In genomic region chr17:86035146-86035545, GRCm38 (mm10) we compare ENCODE assay signal across 20 mouse cellular contexts.
DNase-seq lines count a peak whose midpoint lies in the region; ATAC-seq and TF ChIP-seq lines count a peak whose summit lies in the region.
"Had no signal": no experiment of that assay in that cellular context is flagged by ENCODE, and none has a peak within 500 bp of the region (broad histone marks: within the 10 kb centered on the region; RNA-seq: fewer than 3 reads in every experiment).

No protein-coding gene starts in this region.

- no peak overlapping the region for H3K27ac ChIP-seq in kidney, embryonic 16.5 days (ENCODE audit: low read length)
- no peak overlapping the region for H3K27ac ChIP-seq in embryonic facial prominence, embryonic 11.5 days (replicated peaks; ENCODE audit: low read depth, low read length)
- no peak overlapping the region for H3K27ac ChIP-seq in forebrain, postnatal 0 days (ENCODE audit: low read depth, low read length)
- H3K27ac ChIP-seq: heart, embryonic 13.5 days; hindbrain, embryonic 15.5 days; intestine, embryonic 15.5 days; layer of hippocampus, adult 2 months; liver, embryonic 14.5 days; midbrain, embryonic 13.5 days; neural tube, embryonic 13.5 days had no signal

- no peak for ATAC-seq in kidney, embryonic 16.5 days (ENCODE audit: low FRiP score, low TSS enrichment)
- ATAC-seq in embryonic facial prominence, embryonic 11.5 days (replicated peaks; ENCODE audit: insufficient number of reproducible peaks, low FRiP score, low TSS enrichment, low read depth) = no peak
- no peak for ATAC-seq in forebrain, postnatal 0 days
- ATAC-seq: intestine, embryonic 15.5 days; midbrain, embryonic 13.5 days; Patski had no signal

- no peak overlapping the region for H3K4me2 ChIP-seq in kidney, embryonic 16.5 days (replicated peaks; ENCODE audit: low read depth, low read length)
- no peak overlapping the region for H3K4me2 ChIP-seq in embryonic facial prominence, embryonic 11.5 days (ENCODE audit: low read depth, low read length)
- no peak overlapping the region for H3K4me2 ChIP-seq in forebrain, postnatal 0 days (ENCODE audit: low read depth)
- H3K4me2 ChIP-seq: heart, embryonic 13.5 days; hindbrain, embryonic 15.5 days; intestine, embryonic 15.5 days; midbrain, embryonic 13.5 days; neural tube, embryonic 13.5 days had no signal

- no peaks in the 10 kb centered on the region for H3K9me3 ChIP-seq in kidney, embryonic 16.5 days (ENCODE audit: low read length)
- no peaks in the 10 kb centered on the region for H3K9me3 ChIP-seq in embryonic facial prominence, embryonic 11.5 days (replicated peaks; ENCODE audit: control insufficient read depth, low read length)
- H3K9me3 ChIP-seq in forebrain, postnatal 0 days (ENCODE audit: low read length) = no peaks in the 10 kb centered on the region
- H3K9me3 ChIP-seq: heart, embryonic 13.5 days; hindbrain, embryonic 15.5 days; intestine, embryonic 15.5 days; midbrain, embryonic 13.5 days; neural tube, embryonic 13.5 days had no signal

- no peak for TF ChIP-seq CTCF in forebrain, postnatal 0 days (IDR thresholded peaks at IDR 0.05; ENCODE audit: low read depth)

- intact Hi-C loops in left cerebral cortex, postnatal 36 days (cut with DNase I) = no loop called here

- peaks cover 7% of the 10 kb centered on the region; the same call in 1 of the 2 replicates for H3K4me1 ChIP-seq in kidney, embryonic 16.5 days (ENCODE audit: insufficient read depth, low read length)
- peaks cover 3% of the 10 kb centered on the region for H3K4me1 ChIP-seq in embryonic facial prominence, embryonic 11.5 days (ENCODE audit: control insufficient read depth, insufficient read depth, low read length)
- no peaks in the 10 kb centered on the region for H3K4me1 ChIP-seq in forebrain, postnatal 0 days (ENCODE audit: insufficient read depth)
- H3K4me1 ChIP-seq: midbrain, embryonic 13.5 days had no signal

- H3K9ac ChIP-seq in kidney, embryonic 16.5 days (replicated peaks; ENCODE audit: low read length) = no peak overlapping the region
- no peak overlapping the region for H3K9ac ChIP-seq in embryonic facial prominence, embryonic 11.5 days (replicated peaks; ENCODE audit: low read length)
- H3K9ac ChIP-seq in forebrain, postnatal 0 days = no peak overlapping the region
- H3K9ac ChIP-seq: heart, embryonic 13.5 days; hindbrain, embryonic 15.5 days; intestine, embryonic 15.5 days; liver, embryonic 14.5 days; midbrain, embryonic 13.5 days; neural tube, embryonic 13.5 days had no signal

- no peak overlapping the region for H3K4me3 ChIP-seq in kidney, embryonic 16.5 days (ENCODE audit: low read length)
- H3K4me3 ChIP-seq in embryonic facial prominence, embryonic 11.5 days (ENCODE audit: low read depth, low read length) = no peak overlapping the region
- no peak overlapping the region for H3K4me3 ChIP-seq in forebrain, postnatal 0 days (ENCODE audit: low read depth, low read length)
- H3K4me3 ChIP-seq: heart, embryonic 13.5 days; hindbrain, embryonic 15.5 days; intestine, embryonic 15.5 days; layer of hippocampus, adult 2 months; midbrain, embryonic 13.5 days; neural tube, embryonic 13.5 days had no signal

- WGBS in kidney, embryonic 16.5 days = 68% methylated on average over 12 of the region's 12 CpGs
- WGBS in embryonic facial prominence, embryonic 11.5 days = 77% methylated on average over 12 of the region's 12 CpGs
- 81% methylated on average over 12 of the region's 12 CpGs for WGBS in forebrain, postnatal 0 days

- no peaks in the 10 kb centered on the region for H3K36me3 ChIP-seq in kidney, embryonic 16.5 days (ENCODE audit: insufficient read depth, low read length)
- H3K36me3 ChIP-seq in embryonic facial prominence, embryonic 11.5 days (replicated peaks; ENCODE audit: control insufficient read depth, insufficient read depth, low read depth, low read length) = no peaks in the 10 kb centered on the region
- no peaks in the 10 kb centered on the region for H3K36me3 ChIP-seq in forebrain, postnatal 0 days (ENCODE audit: insufficient read depth)
- H3K36me3 ChIP-seq: heart, embryonic 13.5 days; hindbrain, embryonic 15.5 days; intestine, embryonic 15.5 days; midbrain, embryonic 13.5 days; neural tube, embryonic 13.5 days had no signal

- H3K27me3 ChIP-seq in kidney, embryonic 16.5 days (ENCODE audit: insufficient read depth, low read length) = no peaks in the 10 kb centered on the region
- H3K27me3 ChIP-seq in embryonic facial prominence, embryonic 11.5 days (ENCODE audit: control insufficient read depth, insufficient read depth, low read length) = no peaks in the 10 kb centered on the region
- no peaks in the 10 kb centered on the region for H3K27me3 ChIP-seq in forebrain, postnatal 0 days (ENCODE audit: insufficient read depth, low read length)
- H3K27me3 ChIP-seq: heart, embryonic 13.5 days; hindbrain, embryonic 15.5 days; intestine, embryonic 15.5 days; midbrain, embryonic 13.5 days; neural tube, embryonic 13.5 days; Patski had no signal

- DNase-seq in kidney, adult 18-20 months = peak; percentile 19
- peak; percentile 65 for DNase-seq in R1 (ENCODE audit: low read depth, low spot score)
- peak; percentile 24 for DNase-seq in embryonic facial prominence, embryonic 11.5 days (ENCODE audit: low spot score)
- DNase-seq in gastrocnemius, postnatal 25 days = peak; percentile 23
- no peak for DNase-seq in adrenal gland, postnatal 25 days
- no peak for DNase-seq in left cerebral cortex, postnatal 36 days (ENCODE audit: low spot score in 2 of 2)
- DNase-seq in forebrain, postnatal 0 days = no peak
- DNase-seq: cerebellum, adult 2 months; layer of hippocampus, postnatal 36 days; spleen, adult 18-20 months; thymus, adult 18-20 months had no signal

Comparison
In these comparisons a context has a peak if more than half of its experiments do, and no peak if none do; other contexts are left out.
1. DNase-seq: peak in kidney, adult 18-20 months (single experiment), R1 (single experiment), embryonic facial prominence, embryonic 11.5 days (single experiment) and gastrocnemius, postnatal 25 days (single experiment); none in adrenal gland, postnatal 25 days (single experiment), left cerebral cortex, postnatal 36 days (0 of 2) and forebrain, postnatal 0 days (single experiment).